Mouse (Mus musculus) thymus, postnatal 25 days (tissue): ENCODE measurements around the gene Ntm.

ENCODE experiments used
- DNase-seq: peaks from one replicate; pipeline ENCODE4 v3.0.0; 2022

The Ntm gene

GRCm38 (mm10) chr9:29562419-29563071 lies 400.4 kb downstream of the Ntm start:
- DNase-seq, result no peak

- no peak for DNase-seq
Observed at GRCm38 (mm10) chr9:29558915-29559314, 404.0 kb downstream of the Ntm start.

GRCm38 (mm10) chr9:29550582-29550981 lies 412.4 kb downstream of the Ntm start:
- DNase-seq, result no peak

- no peak for DNase-seq
Observed at GRCm38 (mm10) chr9:29550107-29550506, 412.8 kb downstream of the Ntm start.

GRCm38 (mm10) chr9:29536415-29536814 lies 426.5 kb downstream of the Ntm start:
- no peak for DNase-seq

- no peak for DNase-seq
Observed at GRCm38 (mm10) chr9:29534773-29535172, 428.2 kb downstream of the Ntm start.

GRCm38 (mm10) chr9:29534304-29534703 lies 428.6 kb downstream of the Ntm start:
- no peak for DNase-seq

- no peak for DNase-seq
Observed at GRCm38 (mm10) chr9:29533556-29533955, 429.4 kb downstream of the Ntm start.

- DNase-seq, result no peak
Observed at GRCm38 (mm10) chr9:29531147-29531917, 431.6 kb downstream of the Ntm start.

- no peak for DNase-seq
Observed at GRCm38 (mm10) chr9:29524109-29524508, 438.8 kb downstream of the Ntm start.

GRCm38 (mm10) chr9:29523221-29523620 lies 439.7 kb downstream of the Ntm start:
- no peak for DNase-seq

GRCm38 (mm10) chr9:29519181-29519580 lies 443.8 kb downstream of the Ntm start:
- no peak for DNase-seq

- DNase-seq, result no peak
Observed at GRCm38 (mm10) chr9:29516688-29517087, 446.3 kb downstream of the Ntm start.

GRCm38 (mm10) chr9:29514588-29515356 lies 448.2 kb downstream of the Ntm start:
- DNase-seq, result no peak

GRCm38 (mm10) chr9:29496002-29496401 lies 466.9 kb downstream of the Ntm start:
- no peak for DNase-seq

GRCm38 (mm10) chr9:29482272-29482671 lies 480.7 kb downstream of the Ntm start:
- no peak for DNase-seq

- no peak for DNase-seq
Observed at GRCm38 (mm10) chr9:29479051-29479450, 483.9 kb downstream of the Ntm start.

GRCm38 (mm10) chr9:29477219-29477618 lies 485.7 kb downstream of the Ntm start:
- DNase-seq, result no peak

GRCm38 (mm10) chr9:29473418-29473817 lies 489.5 kb downstream of the Ntm start:
- DNase-seq, result no peak

- no peak for DNase-seq
Observed at GRCm38 (mm10) chr9:29472226-29472625, 490.7 kb downstream of the Ntm start.

GRCm38 (mm10) chr9:29464756-29465155 lies 498.2 kb downstream of the Ntm start:
- no peak for DNase-seq

GRCm38 (mm10) chr9:29462970-29463593 lies 499.9 kb downstream of the Ntm start:
- no peak for DNase-seq

- DNase-seq, result no peak
Observed at GRCm38 (mm10) chr9:29457976-29458572, 504.9 kb downstream of the Ntm start.
